Mouse (Mus musculus) adrenal gland, postnatal 36 days (tissue): ENCODE measurements at regions not wholly inside any gene's neighbourhood (a gene's known extent, or its start where the extent isn't known, plus 50 kb on each side); places are given as distances from the start of the nearest gene placed in this dataset.

Experiments used
- DNase-seq, 2 experiments: peaks; one replicate each; pipeline ENCODE4 v3.0.0; 2021; ENCODE audit warnings: mixed read lengths in 1 of 2

- no peak for DNase-seq
Observed at GRCm38 (mm10) chr12:58743800-58744199, 268.0 kb downstream of the Sec23a start.

DNA sequence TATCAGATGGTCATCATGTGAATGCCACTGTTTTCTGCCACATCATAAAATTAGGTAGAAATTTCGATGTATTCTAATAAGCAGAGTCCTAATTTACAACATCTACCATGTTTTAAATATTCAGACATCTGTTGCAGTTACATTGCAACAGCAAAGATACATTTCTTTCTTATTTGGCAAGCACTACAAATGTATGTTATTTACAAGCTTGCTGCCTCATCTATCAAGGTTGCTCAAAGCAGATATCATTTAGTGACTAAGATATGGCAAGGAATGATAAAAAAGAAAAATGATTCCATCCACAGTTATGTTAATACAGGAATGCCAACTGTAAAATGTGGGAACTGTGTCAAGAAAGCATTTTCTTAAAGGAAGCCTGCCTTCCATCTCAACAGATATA, 283.7 kb downstream of the Sec23a start:
- DNase-seq: no peak

DNA sequence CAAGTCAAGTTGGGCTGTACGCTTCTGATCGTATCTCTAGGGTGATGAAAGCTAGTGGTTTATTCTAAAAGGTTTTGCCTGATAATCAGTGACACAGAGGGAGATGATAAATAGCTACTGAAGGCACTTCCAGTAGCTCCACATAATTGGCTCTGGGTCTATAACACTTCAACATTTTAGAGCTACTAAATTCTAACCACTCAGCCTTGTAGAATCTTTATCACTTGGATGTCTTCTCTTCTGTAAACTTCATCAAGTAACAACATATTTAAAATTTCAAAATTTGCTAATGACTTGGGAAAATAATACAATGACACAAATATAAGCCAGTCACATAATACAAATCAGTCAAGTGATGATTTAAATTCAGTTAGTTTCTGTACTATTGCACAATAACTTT, 284.3 kb downstream of the Sec23a start:
- DNase-seq: no peak

DNA sequence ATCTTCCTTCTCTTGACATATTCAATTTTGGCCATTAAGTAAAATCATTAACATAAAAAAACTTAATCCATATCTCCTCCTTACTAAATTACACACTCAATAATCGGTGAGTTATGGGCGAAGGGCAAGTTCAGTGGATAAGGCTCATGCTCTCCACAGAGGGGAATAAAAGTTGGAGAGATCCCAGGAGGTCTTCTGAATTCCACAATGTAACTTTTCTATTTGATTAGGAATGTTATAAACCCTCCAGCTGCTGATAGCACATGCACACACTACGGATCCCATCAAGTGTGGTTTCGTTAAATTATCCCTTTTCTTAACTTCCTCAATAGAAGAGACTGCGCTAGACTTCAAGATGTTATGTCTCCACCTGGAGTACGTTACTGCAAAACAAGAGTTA, 293.9 kb downstream of the Sec23a start:
- DNase-seq: no peak

DNA sequence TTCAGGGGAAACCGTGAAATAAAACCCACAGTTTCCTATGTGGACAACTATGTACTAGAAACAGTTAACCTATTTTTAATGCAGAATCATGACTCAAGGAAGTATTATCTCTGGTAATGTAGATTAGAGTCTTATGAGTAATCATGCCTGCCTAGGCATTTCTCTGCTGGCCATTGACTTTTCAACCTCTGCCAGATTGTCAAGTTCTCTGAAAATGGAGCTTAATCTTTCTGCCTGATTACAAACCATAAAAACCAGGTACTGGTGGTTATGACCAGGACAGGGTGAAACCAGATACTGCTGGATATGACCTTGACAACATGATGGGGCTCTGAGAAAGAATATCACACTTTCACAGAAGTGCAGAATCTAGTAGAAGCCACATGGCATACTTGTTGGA, 297.6 kb downstream of the Sec23a start:
- DNase-seq: no peak

GRCm38 (mm10) chr12:58695680-58696079, 316.1 kb downstream of the Sec23a start:
- DNase-seq: no peak

DNA sequence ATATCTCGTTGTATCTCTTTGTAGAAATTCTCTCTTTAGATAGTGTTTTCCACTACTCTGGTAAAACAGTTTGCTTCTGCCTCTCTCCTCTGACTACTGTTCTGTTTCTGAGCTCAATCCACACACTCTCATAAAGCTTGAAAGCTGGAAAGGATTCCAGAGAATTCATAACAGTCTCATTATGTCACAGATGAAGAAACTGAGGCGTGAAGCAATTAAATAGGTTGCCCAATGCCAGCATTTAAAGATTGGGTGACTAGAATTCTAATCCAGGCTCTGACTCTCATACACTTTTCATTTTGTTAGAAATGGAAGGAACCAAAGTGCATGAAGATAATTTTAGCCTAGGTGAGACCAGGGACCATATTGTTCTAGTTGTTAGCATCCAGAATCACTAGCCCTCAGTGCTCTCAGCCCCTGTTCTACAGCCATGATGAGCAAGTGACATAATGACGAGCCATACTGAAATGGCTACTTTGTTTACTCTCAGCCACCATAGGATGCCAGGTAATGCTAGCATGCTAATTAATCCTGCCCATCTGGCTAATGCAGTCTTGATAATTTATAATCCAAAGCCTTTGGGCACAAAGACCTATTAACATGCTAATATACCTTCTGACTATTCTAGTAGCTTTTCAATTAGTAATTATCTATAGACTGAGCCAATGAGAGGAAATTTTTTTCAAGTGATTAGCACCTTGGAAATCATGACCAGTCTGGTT, 341.7 kb downstream of the Sec23a start:
- DNase-seq: no peak

DNA sequence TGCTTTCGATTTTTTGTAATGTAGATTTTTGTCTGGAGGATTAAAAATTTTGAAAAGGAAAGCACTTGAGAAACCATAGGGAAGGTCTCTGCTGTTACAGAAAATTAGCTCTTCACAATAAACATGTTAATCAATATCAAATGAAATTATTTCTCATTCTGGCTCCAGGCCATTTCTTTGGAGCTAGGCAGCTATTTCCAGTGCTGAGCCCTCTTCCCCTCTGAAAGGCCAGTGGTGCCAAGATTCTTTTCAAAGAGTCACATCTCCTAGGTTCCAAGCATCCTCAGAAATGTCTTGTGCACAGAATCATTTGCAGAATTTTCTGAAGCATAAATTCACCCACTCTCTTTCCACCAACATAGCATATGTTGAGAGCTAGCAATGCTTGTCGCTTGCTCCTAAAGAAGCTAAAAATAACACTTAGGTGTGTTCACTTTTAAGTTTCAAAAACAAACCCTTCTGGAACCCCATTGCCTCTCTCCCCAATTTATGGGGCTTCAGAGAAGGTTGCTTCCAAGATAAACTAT, 357.2 kb downstream of the Sec23a start:
- no peak for DNase-seq

- no peak for DNase-seq
Observed at GRCm38 (mm10) chr12:58653751-58654150, 358.1 kb downstream of the Sec23a start.

DNA sequence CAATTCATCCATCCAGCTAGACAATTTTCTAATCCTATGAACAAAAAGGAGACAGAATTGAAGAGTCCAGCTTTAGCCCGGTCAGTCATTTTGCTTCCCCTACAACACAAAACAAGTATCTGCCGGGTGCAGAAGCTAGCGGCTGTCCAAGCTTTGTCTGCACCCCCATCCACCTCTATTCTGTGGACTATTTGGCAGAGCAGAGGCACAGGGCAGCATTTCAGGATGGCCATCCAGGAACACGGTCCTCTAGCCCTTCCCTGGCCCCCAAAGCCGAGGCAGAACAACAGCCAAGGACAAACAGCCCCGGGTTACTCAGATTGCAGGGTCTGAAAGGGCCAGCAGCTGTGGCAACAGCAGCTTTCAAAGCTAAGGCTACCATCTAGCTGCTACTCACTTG, 358.6 kb downstream of the Sec23a start:
- no peak for DNase-seq

- DNase-seq: no peak
Observed at GRCm38 (mm10) chr12:58652701-58653100, 359.1 kb downstream of the Sec23a start.

GRCm38 (mm10) chr12:58648322-58648721, 363.5 kb downstream of the Sec23a start:
- no peak for DNase-seq

DNA sequence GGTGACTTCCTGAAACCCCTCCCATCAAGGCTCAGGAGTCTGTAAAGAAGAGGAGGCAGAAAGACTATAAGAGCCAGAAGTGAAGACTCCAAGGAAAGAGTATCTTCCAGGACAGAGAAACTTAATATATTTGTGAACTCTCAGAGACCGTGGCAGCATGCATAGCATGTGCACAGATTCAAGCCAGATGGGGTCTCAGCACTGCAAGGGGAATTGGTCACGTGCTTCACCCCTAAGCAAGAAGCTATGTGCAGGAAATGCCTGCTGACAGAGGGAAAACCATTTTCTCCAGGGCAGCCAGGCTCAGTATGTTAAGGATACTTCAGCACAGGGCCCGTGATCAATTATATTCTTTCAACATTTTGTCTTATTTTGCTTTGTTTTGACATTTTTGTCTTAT, 368.0 kb downstream of the Sec23a start:
- DNase-seq: no peak

DNA sequence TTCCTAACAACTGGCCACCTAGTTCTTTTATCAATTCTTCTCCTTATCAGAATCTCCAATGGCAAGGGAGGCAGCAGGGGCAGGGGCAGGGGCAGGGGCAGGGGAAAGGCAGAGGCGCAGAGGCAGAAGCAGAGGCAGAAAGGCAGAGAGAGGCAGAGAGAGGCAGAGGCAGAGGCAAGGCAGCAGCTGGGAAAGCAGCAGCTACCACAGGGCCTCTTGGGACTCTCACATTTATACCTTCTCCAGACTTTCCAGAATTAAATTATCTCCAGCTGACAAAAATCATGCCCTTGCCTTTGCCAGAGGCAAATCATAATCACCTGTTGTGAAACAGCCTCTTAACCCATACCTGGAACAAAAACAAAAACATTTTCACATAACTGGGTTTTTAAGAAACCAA, 370.4 kb upstream of the Clec14a start:
- DNase-seq: no peak

DNA sequence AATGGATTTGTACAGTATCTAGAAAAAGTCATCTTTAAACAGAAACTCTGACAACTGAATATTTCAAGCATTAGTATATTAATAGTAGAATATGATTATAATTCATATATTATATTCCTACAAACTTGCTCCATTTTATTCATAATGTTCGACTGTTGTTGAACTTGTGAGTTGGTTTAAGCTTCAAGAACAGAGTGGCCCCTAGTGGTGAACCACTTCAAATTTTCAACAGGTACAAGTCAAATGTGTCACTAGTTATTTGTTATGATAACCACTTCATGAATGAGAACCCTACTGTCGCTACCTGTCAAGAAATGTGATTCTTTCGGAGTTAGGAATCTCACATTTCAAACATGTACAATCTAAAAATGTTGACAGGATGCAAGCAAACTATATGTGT, 369.2 kb upstream of the Clec14a start:
- DNase-seq: no peak

- DNase-seq: no peak
Observed at GRCm38 (mm10) chr12:58632529-58632928, 363.4 kb upstream of the Clec14a start.

GRCm38 (mm10) chr12:58628817-58629216, 359.7 kb upstream of the Clec14a start:
- DNase-seq: no peak

DNA sequence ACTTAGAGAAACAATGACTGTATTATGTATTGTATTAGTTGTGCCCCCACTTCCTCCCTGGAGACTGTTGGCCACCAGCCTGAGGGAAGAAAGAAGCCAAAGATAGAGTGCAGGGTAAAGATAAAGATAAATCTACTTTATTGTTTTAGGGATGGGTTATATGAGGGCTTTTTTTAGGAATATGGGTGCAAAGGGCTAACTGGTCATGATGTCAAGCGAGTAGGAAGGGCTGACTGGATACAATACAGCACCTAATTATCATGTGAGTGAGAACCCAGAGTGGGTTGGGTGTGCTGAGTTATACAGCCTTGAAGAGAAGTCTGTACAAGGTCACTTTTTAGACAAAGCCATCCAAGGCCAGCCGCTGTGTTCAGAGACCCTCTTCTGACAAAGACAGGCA, 356.1 kb upstream of the Clec14a start:
- no peak for DNase-seq

GRCm38 (mm10) chr12:58619508-58620310, 350.6 kb upstream of the Clec14a start:
- no peak for DNase-seq

GRCm38 (mm10) chr12:58594781-58595180, 325.7 kb upstream of the Clec14a start:
- DNase-seq: no peak

- DNase-seq: no peak
Observed at GRCm38 (mm10) chr12:58591480-58591829, 322.4 kb upstream of the Clec14a start.

GRCm38 (mm10) chr12:58590547-58591479, 321.7 kb upstream of the Clec14a start:
- DNase-seq: no peak
